Mouse (Mus musculus) megakaryocyte, embryonic 14.5 days (primary cell): ENCODE results near the gene Ap3b2. TPM values are rescaled to one million over a fixed set of nuclear protein-coding genes. Genes with fewer than 3 reads are reported as not detected.
A peak's percentile ranks its signal among the peaks of the same experiment; 100 is the strongest.

ENCODE experiments used
- H3K27me3 ChIP-seq: replicated peaks from 2 replicates; pipeline ENCODE3; 2012; ENCODE audit warnings: inconsistent platforms
- H3K36me3 ChIP-seq: replicated peaks from 2 replicates; pipeline ENCODE3; 2012; ENCODE audit warnings: low read length, inconsistent platforms, mixed read lengths
- H3K4me1 ChIP-seq: 2 replicates; pipeline ENCODE4 v1.6.1; 2012; ENCODE audit warnings: inconsistent platforms
- H3K4me3 ChIP-seq: replicated peaks from 2 replicates; pipeline ENCODE3; 2012; ENCODE audit warnings: moderate library complexity, mild to moderate bottlenecking, inconsistent platforms
- H3K9me3 ChIP-seq: 2 replicates; pipeline ENCODE4 v1.6.1; 2012; ENCODE audit warnings: inconsistent platforms
- FLI1 ChIP-seq: IDR thresholded peaks from 2 replicates; pipeline ENCODE4 v1.6.1; 2012; ENCODE audit warnings: low read length, inconsistent platforms, mixed read lengths
- GATA1 ChIP-seq: IDR thresholded peaks from 3 replicates; pipeline ENCODE4 v1.6.1; 2012; ENCODE audit warnings: mixed read lengths, low read length, inconsistent platforms, borderline replicate concordance
- polyA plus RNA-seq: library from polyadenylated mRNA; stranded (reverse); fragments of >175 nt; gene quantifications from 2 replicates; pipeline ENCODE4 v1.2.3, GENCODE M21; 2012; ENCODE audit warnings: low replicate concordance; ENCODE audit not compliant: insufficient read depth

Gene Ap3b2
- polyA plus RNA-seq, result not detected in 2 replicates

DNA sequence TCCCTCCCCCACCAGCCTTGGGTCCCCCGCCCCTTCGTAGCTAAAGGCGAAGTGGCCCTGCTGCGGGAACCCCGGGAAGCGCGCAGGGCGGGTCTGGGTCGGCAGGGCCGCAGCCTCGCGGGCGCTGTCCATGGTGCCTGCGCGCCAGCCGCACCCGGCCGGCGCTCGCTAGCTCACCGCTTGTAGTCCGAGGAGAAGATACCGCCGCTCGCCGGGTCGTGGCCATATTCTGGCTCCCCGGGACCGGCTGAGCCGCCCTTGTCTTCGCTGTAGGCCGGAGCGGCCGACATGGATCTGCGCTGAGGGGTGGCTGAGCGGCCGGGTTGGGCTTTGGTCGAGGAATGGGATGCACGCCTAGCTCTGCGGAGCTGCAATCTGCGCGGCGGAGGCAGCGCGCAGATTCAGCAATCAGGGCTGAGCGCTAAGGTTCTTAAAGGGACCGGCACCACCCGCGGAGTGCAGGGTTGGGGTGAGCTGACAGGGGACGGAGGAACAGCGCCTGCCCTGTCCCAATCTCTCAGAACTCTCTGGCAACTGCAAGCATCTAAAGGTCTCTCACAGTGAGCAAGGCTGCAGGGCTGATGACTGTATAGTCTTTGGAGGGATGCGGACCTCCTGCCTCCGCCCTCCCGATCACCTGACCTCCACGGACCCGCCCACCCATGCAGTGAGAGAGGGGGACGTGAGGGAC, at the start of gene Ap3b2:
TSS of gene Ap3b2 (minus strand) at position 595 of the 691 bp plus-strand sequence.
- Histone ChIP-seq H3K4me3 (peak within 1 kb of the TSS; percentile 87), H3K9me3 (peaks cover 2% of the 10 kb centered on the region; the same call in 1 of the 2 replicates), H3K4me1 (peaks cover 11% of the 10 kb centered on the region), H3K36me3 (no peaks in the 10 kb centered on the region), H3K27me3 (peaks cover 79% of the 10 kb centered on the region)
- TF ChIP-seq FLI1 (no peak), GATA1 (no peak)

DNA sequence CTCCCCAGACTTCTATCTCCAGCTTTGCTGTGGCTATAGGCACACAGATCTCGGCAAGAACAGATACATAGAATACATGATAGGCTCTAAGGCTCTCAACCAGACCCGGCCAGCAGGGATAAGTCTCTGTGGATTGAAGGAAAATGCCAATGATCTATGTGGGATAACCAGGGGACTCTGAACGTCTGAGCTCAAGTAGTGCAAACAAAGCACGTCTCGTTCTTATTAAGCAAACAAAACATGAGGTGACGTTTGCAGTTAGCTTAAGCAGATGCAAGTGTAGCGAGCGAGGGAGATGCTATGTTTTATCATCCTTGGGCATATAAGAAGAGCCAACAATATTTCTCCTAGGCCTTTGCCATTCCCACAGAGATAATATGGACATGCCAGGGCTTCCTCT, 49.2 kb upstream of the Ap3b2 start:
- Histone ChIP-seq H3K27me3 (peaks cover 32% of the 10 kb centered on the region), H3K4me3 (no peak overlapping the region), H3K9me3 (no peaks in the 10 kb centered on the region), H3K4me1 (peaks cover 12% of the 10 kb centered on the region), H3K36me3 (no peaks in the 10 kb centered on the region)
- no peak for TF ChIP-seq GATA1
- no peak for TF ChIP-seq FLI1

DNA sequence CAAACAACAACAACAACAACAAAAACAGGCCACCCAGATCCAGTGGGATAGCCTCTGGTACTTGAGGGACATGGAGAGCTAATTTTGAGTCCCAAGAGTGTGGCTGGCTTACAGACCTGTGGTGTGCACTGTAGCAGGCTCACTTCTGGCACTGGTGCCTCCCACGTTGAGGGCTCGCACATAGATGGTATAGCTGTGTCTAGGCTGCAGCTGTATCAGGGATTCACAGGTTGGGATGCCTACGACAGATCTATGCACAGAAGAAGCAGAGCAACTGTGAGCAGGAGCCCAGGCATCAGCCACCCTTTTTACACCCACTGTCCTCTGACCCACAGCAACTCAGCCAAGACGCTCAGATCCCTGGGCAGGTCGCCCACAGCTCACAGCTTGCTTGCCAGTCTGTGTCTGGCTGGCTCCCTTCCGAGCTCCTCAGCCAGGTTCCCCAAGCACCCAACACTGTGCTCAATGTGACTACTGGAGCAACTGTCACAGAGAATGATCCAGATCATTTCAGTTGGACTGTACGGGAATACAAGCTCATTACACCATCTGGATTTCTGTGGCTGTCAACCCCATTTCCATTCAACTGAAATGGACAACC, 48.3 kb upstream of the Ap3b2 start:
- H3K4me1 ChIP-seq, result peaks cover 9% of the 10 kb centered on the region
- no peak overlapping the region for H3K4me3 ChIP-seq
- H3K9me3 ChIP-seq, result no peaks in the 10 kb centered on the region
- no peaks in the 10 kb centered on the region for H3K36me3 ChIP-seq
- TF ChIP-seq FLI1 (no peak), GATA1 (no peak)
- H3K27me3 ChIP-seq, result peaks cover 32% of the 10 kb centered on the region

DNA sequence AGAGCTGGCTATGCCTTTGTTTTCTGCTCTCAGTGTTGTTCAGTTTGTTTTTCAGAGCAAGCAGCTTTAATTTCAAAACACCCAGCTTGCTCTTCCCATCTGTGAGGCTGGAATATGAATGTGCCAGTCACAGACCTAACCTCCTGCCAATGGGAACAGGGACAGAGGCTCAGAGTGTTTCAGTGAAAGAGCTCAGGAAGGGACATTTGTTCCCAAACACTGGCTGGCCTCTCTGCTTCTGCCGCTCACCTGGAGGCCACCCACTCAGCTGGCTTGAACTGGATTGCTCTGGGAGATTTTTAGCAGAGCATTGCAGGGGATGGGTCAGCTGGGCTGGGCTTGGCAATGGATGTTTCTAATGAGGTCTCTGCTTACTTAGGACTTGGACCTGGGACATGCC, 47.3 kb upstream of the Ap3b2 start:
- Histone ChIP-seq H3K36me3 (peaks cover 4% of the 10 kb centered on the region), H3K27me3 (peaks cover 31% of the 10 kb centered on the region), H3K9me3 (no peaks in the 10 kb centered on the region), H3K4me3 (no peak overlapping the region), H3K4me1 (peaks cover 9% of the 10 kb centered on the region)
- TF ChIP-seq FLI1 (no peak), GATA1 (no peak)

DNA sequence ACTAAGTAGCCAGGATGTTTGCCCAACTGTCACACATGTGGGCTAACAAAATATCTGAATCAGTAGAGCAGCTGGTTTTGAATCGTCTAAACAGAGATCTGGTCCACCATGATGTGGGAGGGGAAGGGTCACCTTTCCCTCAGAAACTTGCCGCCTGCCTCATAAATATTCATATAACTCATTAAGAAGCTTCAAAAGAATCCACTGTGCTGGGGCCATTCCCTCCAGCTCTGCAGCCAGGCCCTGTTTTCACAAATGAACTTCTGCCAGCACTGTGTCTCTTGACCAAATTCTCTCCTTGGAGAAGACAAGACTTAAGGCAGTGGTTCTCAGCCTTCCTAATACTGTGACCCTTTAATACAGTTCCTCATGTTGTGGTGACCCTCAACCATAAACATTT, 45.8 kb upstream of the Ap3b2 start:
- no peak for TF ChIP-seq FLI1
- TF ChIP-seq GATA1, result no peak
- Histone ChIP-seq H3K27me3 (peaks cover 30% of the 10 kb centered on the region), H3K4me3 (no peak overlapping the region), H3K9me3 (no peaks in the 10 kb centered on the region), H3K36me3 (peaks cover 18% of the 10 kb centered on the region), H3K4me1 (peaks cover 9% of the 10 kb centered on the region)

DNA sequence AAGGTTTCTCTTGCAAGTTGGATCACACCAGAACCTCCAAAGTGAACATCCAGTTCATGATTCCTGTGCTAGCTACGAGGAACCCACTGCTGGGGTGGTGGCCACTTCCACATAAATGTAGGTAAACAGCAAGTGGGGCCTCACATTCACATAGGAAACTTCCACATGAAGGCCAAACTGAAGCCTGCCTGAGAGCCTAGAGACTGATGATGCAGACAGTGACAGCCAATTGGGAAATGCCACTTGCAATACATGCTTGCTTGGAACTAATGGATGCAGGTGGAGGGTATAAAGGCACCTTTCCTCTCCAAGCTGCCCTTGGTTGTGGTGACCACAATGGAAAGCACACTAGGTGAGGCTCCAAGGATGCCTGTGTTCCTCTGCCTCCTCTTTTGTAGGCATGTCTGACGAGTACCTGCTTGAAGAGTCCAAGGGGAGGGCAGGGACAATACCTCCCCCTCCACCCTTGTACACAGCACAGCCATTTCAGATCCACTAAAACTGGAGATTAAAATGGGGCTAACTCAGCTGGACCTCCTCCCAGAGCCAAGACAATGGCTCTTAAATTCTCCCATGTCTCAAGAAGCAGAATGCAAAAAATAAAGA, 44.4 kb upstream of the Ap3b2 start:
- H3K27me3 ChIP-seq, result peaks cover 24% of the 10 kb centered on the region
- H3K4me3 ChIP-seq, result no peak overlapping the region
- no peak for TF ChIP-seq FLI1
- TF ChIP-seq GATA1, result no peak
- H3K9me3 ChIP-seq, result peaks cover 11% of the 10 kb centered on the region
- peaks cover 32% of the 10 kb centered on the region for H3K36me3 ChIP-seq
- peaks cover 9% of the 10 kb centered on the region for H3K4me1 ChIP-seq

DNA sequence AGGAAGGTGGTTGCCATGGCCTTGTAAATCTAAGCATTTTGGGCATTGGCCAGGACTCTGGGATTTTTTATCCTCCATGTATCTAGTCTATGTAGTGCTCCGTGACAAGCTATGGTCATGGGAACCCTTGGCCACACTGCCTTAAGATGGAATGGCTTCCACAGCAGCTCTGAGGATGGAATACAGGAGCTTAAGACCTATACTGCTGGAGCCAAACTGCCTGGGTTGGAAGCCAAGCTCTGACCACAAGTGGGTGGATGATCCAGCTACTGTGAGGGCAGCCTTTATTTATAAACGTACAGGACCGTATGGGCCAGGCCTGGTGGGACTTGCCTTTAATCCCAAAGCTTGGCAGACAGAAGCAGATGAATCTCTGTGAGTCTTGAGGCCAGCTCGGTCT, 42.8 kb upstream of the Ap3b2 start:
- no peak overlapping the region for H3K4me3 ChIP-seq
- H3K27me3 ChIP-seq, result peaks cover 10% of the 10 kb centered on the region
- no peak for TF ChIP-seq FLI1
- TF ChIP-seq GATA1, result no peak
- peaks cover 9% of the 10 kb centered on the region for H3K4me1 ChIP-seq
- peaks cover 49% of the 10 kb centered on the region for H3K36me3 ChIP-seq
- H3K9me3 ChIP-seq, result peaks cover 11% of the 10 kb centered on the region

- no peaks in the 10 kb centered on the region for H3K27me3 ChIP-seq
- no peak overlapping the region for H3K4me3 ChIP-seq
- TF ChIP-seq FLI1 (no peak), GATA1 (no peak)
- H3K4me1 ChIP-seq, result no peaks in the 10 kb centered on the region
- H3K36me3 ChIP-seq, result peaks cover 96% of the 10 kb centered on the region
- H3K9me3 ChIP-seq, result peaks cover 13% of the 10 kb centered on the region
These were observed 37.7 kb upstream of the Ap3b2 start for GRCm38 (mm10) chr7:81531462-81531861.

DNA sequence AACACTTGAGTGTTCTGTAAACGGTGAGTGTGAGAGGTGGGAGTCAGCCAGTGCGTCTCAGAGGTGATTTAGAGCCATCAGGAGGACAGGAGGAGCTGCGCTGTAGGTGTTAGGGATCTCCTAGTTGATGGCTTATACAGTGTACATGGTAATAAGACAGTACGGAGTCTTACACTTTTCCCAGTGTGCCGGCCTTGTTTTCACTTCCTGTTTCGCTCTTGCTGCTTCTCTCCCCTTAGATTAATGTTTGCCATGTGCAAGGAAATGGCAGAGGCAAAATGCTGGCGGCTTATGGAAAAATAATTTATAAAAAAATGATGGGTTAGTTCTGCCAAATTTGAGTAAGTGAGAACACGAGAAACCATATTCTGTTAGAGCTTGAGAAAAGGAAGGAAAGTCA, 35.2 kb upstream of the Ap3b2 start:
- Histone ChIP-seq H3K36me3 (peaks cover 86% of the 10 kb centered on the region), H3K4me1 (peaks cover 13% of the 10 kb centered on the region), H3K4me3 (no peak overlapping the region), H3K27me3 (no peaks in the 10 kb centered on the region), H3K9me3 (peaks cover 8% of the 10 kb centered on the region)
- no peak for TF ChIP-seq FLI1
- no peak for TF ChIP-seq GATA1

DNA sequence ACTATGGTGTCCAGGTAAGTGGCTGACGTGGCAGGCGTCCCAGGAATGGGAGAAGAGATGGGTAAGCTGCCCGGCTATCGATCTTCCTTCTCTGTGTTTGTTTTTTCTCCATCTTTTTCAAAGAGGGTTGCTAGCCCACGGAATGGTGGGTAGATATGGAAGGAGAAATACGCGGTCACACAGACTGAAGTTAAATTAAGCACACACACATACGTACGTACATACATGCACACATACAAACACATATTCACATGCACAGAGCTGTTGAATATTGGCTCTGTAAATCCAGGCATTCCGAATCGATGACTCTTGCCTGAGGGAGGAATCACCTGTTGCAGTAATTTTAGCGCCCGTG, 29.9 kb upstream of the Ap3b2 start:
- peaks cover 34% of the 10 kb centered on the region for H3K36me3 ChIP-seq
- H3K9me3 ChIP-seq, result peaks cover 2% of the 10 kb centered on the region; the same call in 1 of the 2 replicates
- TF ChIP-seq GATA1, result no peak
- TF ChIP-seq FLI1, result no peak
- peak overlapping the region; percentile 97 for H3K4me3 ChIP-seq
- H3K4me1 ChIP-seq, result peaks cover 28% of the 10 kb centered on the region
- peaks cover 5% of the 10 kb centered on the region for H3K27me3 ChIP-seq
